Comparison of ENCODE assay signal across 10 mouse cellular contexts in the genomic region with DNA sequence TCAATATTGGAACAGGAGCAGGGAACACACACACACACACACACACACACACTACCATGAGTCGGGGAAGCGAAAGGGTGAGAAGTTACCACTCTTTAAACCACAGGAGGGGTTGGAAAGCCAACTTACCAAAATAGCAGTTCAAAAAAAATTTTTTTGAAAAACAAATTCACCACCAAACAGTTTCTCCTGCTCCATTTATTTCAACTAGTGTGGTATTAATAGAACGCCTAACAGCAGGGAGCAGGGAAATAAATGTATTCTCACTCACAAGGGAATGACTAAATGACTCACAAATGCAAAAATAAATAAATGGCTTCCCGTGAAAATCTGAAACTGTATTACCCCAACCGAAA.
DNase-seq lines count a peak whose midpoint lies in the region; ATAC-seq lines count a peak whose summit lies in the region.
"Had no signal": no experiment of that assay in that cellular context is flagged by ENCODE, and none has a peak within 500 bp of the region (broad histone marks: within the 10 kb centered on the region; RNA-seq: fewer than 3 reads in every experiment).

No protein-coding gene starts in this region.

- no peaks in the 10 kb centered on the region for H3K27me3 ChIP-seq in lung, embryonic 16.5 days (ENCODE audit: control insufficient read depth, insufficient read depth, low read depth, low read length)
- H3K27me3 ChIP-seq in intestine, embryonic 15.5 days (replicated peaks), result no peaks in the 10 kb centered on the region
- no peaks in the 10 kb centered on the region for H3K27me3 ChIP-seq in stomach, embryonic 15.5 days (replicated peaks)

- no peak overlapping the region for H3K27ac ChIP-seq in lung, embryonic 16.5 days (ENCODE audit: low read length)
- H3K27ac ChIP-seq in intestine, embryonic 15.5 days, result no peak overlapping the region
- peak overlapping the region; percentile 4; the same call in 1 of the 2 replicates for H3K27ac ChIP-seq in stomach, embryonic 15.5 days
- H3K27ac ChIP-seq: embryonic facial prominence, embryonic 13.5 days had no signal

- 38% methylated on average over 5 of the region's 5 CpGs for WGBS in lung, embryonic 16.5 days
- 41% methylated on average over 5 of the region's 5 CpGs for WGBS in intestine, embryonic 15.5 days
- WGBS in stomach, embryonic 15.5 days, result 57% methylated on average over 5 of the region's 5 CpGs

- no peaks in the 10 kb centered on the region for H3K36me3 ChIP-seq in lung, embryonic 16.5 days (ENCODE audit: control insufficient read depth, insufficient read depth, low read length)
- no peaks in the 10 kb centered on the region for H3K36me3 ChIP-seq in intestine, embryonic 15.5 days
- no peaks in the 10 kb centered on the region for H3K36me3 ChIP-seq in stomach, embryonic 15.5 days
- H3K36me3 ChIP-seq: embryonic facial prominence, embryonic 13.5 days had no signal

- peaks cover 12% of the 10 kb centered on the region for H3K4me1 ChIP-seq in lung, embryonic 16.5 days (replicated peaks; ENCODE audit: control insufficient read depth, insufficient read depth, low read length)
- H3K4me1 ChIP-seq in intestine, embryonic 15.5 days (replicated peaks), result peaks cover 14% of the 10 kb centered on the region
- peaks cover 13% of the 10 kb centered on the region; the same call in 1 of the 2 replicates for H3K4me1 ChIP-seq in stomach, embryonic 15.5 days

- peak overlapping the region; percentile 33; the same call in 1 of the 2 replicates for H3K4me2 ChIP-seq in lung, embryonic 16.5 days (ENCODE audit: low read depth, low read length)
- H3K4me2 ChIP-seq in intestine, embryonic 15.5 days (replicated peaks), result peak overlapping the region; percentile 9; the same call in 1 of the 2 replicates
- no peak overlapping the region for H3K4me2 ChIP-seq in stomach, embryonic 15.5 days

- no peak overlapping the region for H3K9ac ChIP-seq in lung, embryonic 16.5 days (ENCODE audit: low read length)
- no peak overlapping the region for H3K9ac ChIP-seq in intestine, embryonic 15.5 days
- H3K9ac ChIP-seq in stomach, embryonic 15.5 days, result no peak overlapping the region
- H3K9ac ChIP-seq: embryonic facial prominence, embryonic 13.5 days had no signal

- H3K9me3 ChIP-seq in lung, embryonic 16.5 days (ENCODE audit: control insufficient read depth, low read length), result no peaks in the 10 kb centered on the region
- no peaks in the 10 kb centered on the region for H3K9me3 ChIP-seq in intestine, embryonic 15.5 days
- H3K9me3 ChIP-seq in stomach, embryonic 15.5 days, result no peaks in the 10 kb centered on the region
- H3K9me3 ChIP-seq: embryonic facial prominence, embryonic 13.5 days; megakaryocyte, embryonic 14.5 days had no signal

- ATAC-seq in frontal cortex, adult (ENCODE audit: low TSS enrichment), result peak; percentile 50
- no peak for ATAC-seq in lung, embryonic 16.5 days (ENCODE audit: low read depth)
- ATAC-seq in intestine, embryonic 15.5 days, result no peak
- ATAC-seq in stomach, embryonic 15.5 days (ENCODE audit: insufficient read depth, low FRiP score, low read depth), result no peak
- no peak for ATAC-seq in activated CD4-positive, CD25-positive, alpha-beta regulatory T cell, adult 4 months

- DNase-seq in frontal cortex, postnatal 14 days (ENCODE audit: low spot score in 2 of 2), result no peak
- DNase-seq in lung, postnatal 4 days, result no peak
- DNase-seq in thymus, postnatal 25 days, result no peak

- no peak overlapping the region for H3K4me3 ChIP-seq in lung, embryonic 16.5 days (ENCODE audit: low read length)
- no peak overlapping the region for H3K4me3 ChIP-seq in intestine, embryonic 15.5 days (replicated peaks)
- no peak overlapping the region for H3K4me3 ChIP-seq in stomach, embryonic 15.5 days (replicated peaks)
- H3K4me3 ChIP-seq: embryonic facial prominence, embryonic 13.5 days; megakaryocyte, embryonic 14.5 days had no signal
